ENCODE assay signal across 7 mouse cellular contexts in the genomic region with DNA sequence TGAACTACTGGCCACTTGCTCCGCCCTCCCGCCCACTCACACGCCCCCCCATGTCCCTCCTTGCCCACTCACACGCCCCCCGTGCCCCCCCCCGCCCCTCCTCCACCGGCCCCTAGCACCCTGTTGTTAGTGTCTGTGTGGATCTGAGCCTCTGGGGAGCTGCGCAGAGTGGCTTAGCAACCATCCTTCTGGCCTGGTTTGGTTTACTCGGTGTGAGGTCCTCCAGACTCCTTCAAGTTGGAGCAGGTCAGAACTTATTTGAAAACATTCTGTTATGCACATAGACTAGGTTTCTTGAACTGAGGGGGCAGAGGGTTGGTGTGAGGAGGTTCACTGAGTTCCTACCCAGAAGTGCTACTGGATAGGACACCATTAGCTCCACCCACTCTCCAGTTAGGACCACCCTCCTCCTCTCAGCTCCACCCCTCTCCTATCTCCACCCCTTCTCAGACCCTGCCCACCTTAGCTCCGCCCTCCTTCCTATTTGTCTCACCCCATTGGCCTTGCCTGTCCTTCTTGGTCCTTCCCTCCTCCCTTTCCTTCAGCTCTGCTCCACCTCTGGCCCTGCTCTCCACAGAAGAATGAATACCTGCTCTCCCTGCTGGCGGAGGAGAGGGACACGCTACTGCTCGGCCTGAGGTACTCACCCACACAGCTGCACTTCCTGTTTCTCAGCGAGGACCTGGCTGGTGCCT. TPM values are rescaled to one million over a fixed set of nuclear protein-coding genes. Genes with fewer than 3 reads are reported as not detected.
DNase-seq lines count a peak whose midpoint lies in the region; ATAC-seq lines count a peak whose summit lies in the region.

No protein-coding gene starts in this region.

- ATAC-seq in granulocyte monocyte progenitor cell, adult 5-6 weeks (replicated peaks; ENCODE audit: poor library complexity, severe bottlenecking) = peak; percentile 95
- peak; percentile 82 for ATAC-seq in megakaryocyte, adult 5-6 weeks (ENCODE audit: poor library complexity, severe bottlenecking)

- no peaks in the 10 kb centered on the region for H3K36me3 ChIP-seq in splenic B cell, adult 2 months (ENCODE audit: control insufficient read depth, insufficient read depth, low read length, poor library complexity, severe bottlenecking)

- peak; percentile 29 for DNase-seq in NIH3T3 (ENCODE audit: low read depth)
- peak; percentile 26 to 52 for DNase-seq in cerebellum, adult 18-20 months
- DNase-seq in kidney, postnatal 10 days = peak; percentile 67
- peak; percentile 77 for DNase-seq in splenic B cell, adult 2 months (ENCODE audit: low read depth, low spot score)
- DNase-seq in frontal cortex, postnatal 10 days (ENCODE audit: low spot score in 2 of 2) = no peak

- no peaks in the 10 kb centered on the region for H3K27me3 ChIP-seq in splenic B cell, adult 2 months (ENCODE audit: control insufficient read depth, insufficient read depth, low read length, poor library complexity, severe bottlenecking)

RNA-seq across cellular contexts. Expression of a gene that starts 2.4 kb away (rescaled TPM):
- not detected in 2 replicates for total RNA-seq in granulocyte monocyte progenitor cell, adult 5-6 weeks (2014; fragmentation: Nextera tagmentation)
- total RNA-seq in granulocyte monocyte progenitor cell, adult 5-6 weeks (2017) = not detected in 2 replicates
- total RNA-seq in megakaryocyte, adult 5-6 weeks (2015) = not detected in 2 replicates
- not detected in 2 replicates for total RNA-seq in megakaryocyte, adult 5-6 weeks (2017)

RNA-seq across cellular contexts. Expression of a gene that starts 11.6 kb away (rescaled TPM):
- not detected in 2 replicates for total RNA-seq in granulocyte monocyte progenitor cell, adult 5-6 weeks (2014; fragmentation: Nextera tagmentation)
- total RNA-seq in granulocyte monocyte progenitor cell, adult 5-6 weeks (2017) = not detected in 2 replicates
- total RNA-seq in megakaryocyte, adult 5-6 weeks (2015) = not detected in 2 replicates
- not detected in 2 replicates for total RNA-seq in megakaryocyte, adult 5-6 weeks (2017)

RNA-seq across cellular contexts. Expression of a gene that starts 17.6 kb away (rescaled TPM):
- total RNA-seq in granulocyte monocyte progenitor cell, adult 5-6 weeks (2014; fragmentation: Nextera tagmentation) = not detected in 2 replicates
- not detected in 2 replicates for total RNA-seq in granulocyte monocyte progenitor cell, adult 5-6 weeks (2017)
- not detected in 2 replicates for total RNA-seq in megakaryocyte, adult 5-6 weeks (2015)
- not detected in 2 replicates for total RNA-seq in megakaryocyte, adult 5-6 weeks (2017)

RNA-seq across cellular contexts. Expression of a gene that starts 28.5 kb away (rescaled TPM):
- total RNA-seq in granulocyte monocyte progenitor cell, adult 5-6 weeks (2014; fragmentation: Nextera tagmentation) = 0.75 TPM in 1 of 2 replicates, not detected in the other
- total RNA-seq in granulocyte monocyte progenitor cell, adult 5-6 weeks (2017) = not detected in 2 replicates
- not detected in 2 replicates for total RNA-seq in megakaryocyte, adult 5-6 weeks (2015)
- total RNA-seq in megakaryocyte, adult 5-6 weeks (2017) = not detected in 2 replicates

RNA-seq across cellular contexts. Expression of a gene that starts 37.3 kb away (rescaled TPM):
- not detected in 2 replicates for total RNA-seq in granulocyte monocyte progenitor cell, adult 5-6 weeks (2014; fragmentation: Nextera tagmentation)
- not detected in 2 replicates for total RNA-seq in granulocyte monocyte progenitor cell, adult 5-6 weeks (2017)
- not detected in 2 replicates for total RNA-seq in megakaryocyte, adult 5-6 weeks (2015)
- total RNA-seq in megakaryocyte, adult 5-6 weeks (2017) = not detected in 2 replicates

Comparison
In these comparisons a context has a peak if more than half of its experiments do, and no peak if none do; other contexts are left out.
1. DNase-seq: peak in NIH3T3 (single experiment), cerebellum, adult 18-20 months (2 of 2), kidney, postnatal 10 days (single experiment) and splenic B cell, adult 2 months (single experiment); none in frontal cortex, postnatal 10 days (0 of 2).